Mouse (Mus musculus): ENCODE measurements around the gene Map3k7. TPM values are rescaled to one million over a fixed set of nuclear protein-coding genes. Genes with fewer than 3 reads are reported as not detected.
"Not testable (repeated sequence)": the region's sequence is repeated elsewhere in the genome, so short reads cannot be mapped to it uniquely, and the experiment has no call there.

The Map3k7 gene
- polyA plus RNA-seq, 1 experiment from 2014 or later = 35.9 TPM

- Histone ChIP-seq H3K4me3 (ENCODE audit: low read depth, low read length) (no peak overlapping the region), H3K9me3 (ENCODE audit: control insufficient read depth, low read length) (no peaks in the 10 kb centered on the region), H3K27me3 (replicated peaks; ENCODE audit: control insufficient read depth, insufficient read depth, low read length) (no peaks in the 10 kb centered on the region), H3K4me1 (replicated peaks; ENCODE audit: control insufficient read depth, insufficient read depth, low read length) (no peaks in the 10 kb centered on the region), H3K36me3 (ENCODE audit: control insufficient read depth, insufficient read depth, low read length) (peaks cover 58% of the 10 kb centered on the region), H3K9ac (ENCODE audit: low read length) (no peak overlapping the region), H3K27ac (ENCODE audit: low read depth) (no peak overlapping the region), H3K4me2 (ENCODE audit: low read length) (no peak overlapping the region)
- DNase-seq (ENCODE audit: low spot score) (no peak), ATAC-seq (replicated peaks; ENCODE audit: low FRiP score, low TSS enrichment, low read depth) (no peak)
- WGBS = 67% methylated on average over 3 of the region's 3 CpGs
These were observed 43.3 kb downstream of the Map3k7 start for GRCm38 (mm10) chr4:32007174-32007573.

- H3K9ac ChIP-seq (ENCODE audit: low read length) = no peak overlapping the region
- WGBS = 88% methylated on average over 4 of the region's 4 CpGs
These were observed 44.2 kb downstream of the Map3k7 start for GRCm38 (mm10) chr4:32008095-32008494.

GRCm38 (mm10) chr4:32010808-32011207 is 46.9 kb downstream of the Map3k7 start:
- H3K9me3 ChIP-seq (ENCODE audit: control insufficient read depth, low read length) = no peaks in the 10 kb centered on the region
- H3K27ac ChIP-seq (ENCODE audit: low read depth) = no peak overlapping the region
- no peak for ATAC-seq (replicated peaks; ENCODE audit: low FRiP score, low TSS enrichment, low read depth)
- H3K4me3 ChIP-seq (ENCODE audit: low read depth, low read length) = no peak overlapping the region
- H3K9ac ChIP-seq (ENCODE audit: low read length) = no peak overlapping the region
- no peaks in the 10 kb centered on the region for H3K27me3 ChIP-seq (replicated peaks; ENCODE audit: control insufficient read depth, insufficient read depth, low read length)
- 89% methylated on average over 5 of the region's 5 CpGs for WGBS
- H3K4me2 ChIP-seq (ENCODE audit: low read length) = no peak overlapping the region
- DNase-seq (ENCODE audit: low spot score) = no peak
- peaks cover 73% of the 10 kb centered on the region for H3K36me3 ChIP-seq (ENCODE audit: control insufficient read depth, insufficient read depth, low read length)
- no peaks in the 10 kb centered on the region for H3K4me1 ChIP-seq (replicated peaks; ENCODE audit: control insufficient read depth, insufficient read depth, low read length)

More at GRCm38 (mm10) chr4:32008095-32008494, 44.2 kb downstream of the Map3k7 start:
- H3K4me1 ChIP-seq (replicated peaks; ENCODE audit: control insufficient read depth, insufficient read depth, low read length) = no peaks in the 10 kb centered on the region
- DNase-seq (ENCODE audit: low spot score) = no peak
- H3K9me3 ChIP-seq (ENCODE audit: control insufficient read depth, low read length) = no peaks in the 10 kb centered on the region
- H3K36me3 ChIP-seq (ENCODE audit: control insufficient read depth, insufficient read depth, low read length) = peaks cover 66% of the 10 kb centered on the region
- no peak overlapping the region for H3K4me3 ChIP-seq (ENCODE audit: low read depth, low read length)
- ATAC-seq (replicated peaks; ENCODE audit: low FRiP score, low TSS enrichment, low read depth) = no peak
- no peaks in the 10 kb centered on the region for H3K27me3 ChIP-seq (replicated peaks; ENCODE audit: control insufficient read depth, insufficient read depth, low read length)
- no peak overlapping the region for H3K27ac ChIP-seq (ENCODE audit: low read depth)
- H3K4me2 ChIP-seq (ENCODE audit: low read length) = no peak overlapping the region

GRCm38 (mm10) chr4:32011218-32011973 is 47.5 kb downstream of the Map3k7 start:
- WGBS = 92% methylated on average over 6 of the region's 6 CpGs
- no peak overlapping the region for H3K4me3 ChIP-seq (ENCODE audit: low read depth, low read length)
- no peaks in the 10 kb centered on the region for H3K9me3 ChIP-seq (ENCODE audit: control insufficient read depth, low read length)
- ATAC-seq (replicated peaks; ENCODE audit: low FRiP score, low TSS enrichment, low read depth) (no peak), DNase-seq (ENCODE audit: low spot score) (no peak)
- no peaks in the 10 kb centered on the region for H3K4me1 ChIP-seq (replicated peaks; ENCODE audit: control insufficient read depth, insufficient read depth, low read length)
- no peaks in the 10 kb centered on the region for H3K27me3 ChIP-seq (replicated peaks; ENCODE audit: control insufficient read depth, insufficient read depth, low read length)
- peaks cover 77% of the 10 kb centered on the region for H3K36me3 ChIP-seq (ENCODE audit: control insufficient read depth, insufficient read depth, low read length)
- no peak overlapping the region for H3K27ac ChIP-seq (ENCODE audit: low read depth)
- H3K9ac ChIP-seq (ENCODE audit: low read length) = no peak overlapping the region
- no peak overlapping the region for H3K4me2 ChIP-seq (ENCODE audit: low read length)

- WGBS = 75% methylated on average over 3 of the region's 3 CpGs
- H3K4me1 ChIP-seq (replicated peaks; ENCODE audit: control insufficient read depth, insufficient read depth, low read length) = no peaks in the 10 kb centered on the region
- H3K4me3 ChIP-seq (ENCODE audit: low read depth, low read length) = no peak overlapping the region
- no peak overlapping the region for H3K4me2 ChIP-seq (ENCODE audit: low read length)
- H3K9ac ChIP-seq (ENCODE audit: low read length) = no peak overlapping the region
- peaks cover 62% of the 10 kb centered on the region for H3K36me3 ChIP-seq (ENCODE audit: control insufficient read depth, insufficient read depth, low read length)
- H3K27ac ChIP-seq (ENCODE audit: low read depth) = no peak overlapping the region
- no peaks in the 10 kb centered on the region for H3K9me3 ChIP-seq (ENCODE audit: control insufficient read depth, low read length)
- no peak for DNase-seq (ENCODE audit: low spot score)
- ATAC-seq (replicated peaks; ENCODE audit: low FRiP score, low TSS enrichment, low read depth) = no peak
- H3K27me3 ChIP-seq (replicated peaks; ENCODE audit: control insufficient read depth, insufficient read depth, low read length) = no peaks in the 10 kb centered on the region
These were observed 57.2 kb downstream of the Map3k7 start for GRCm38 (mm10) chr4:32021131-32021530.

- 90% methylated on average over 6 of the region's 6 CpGs for WGBS
- Histone ChIP-seq H3K36me3 (ENCODE audit: control insufficient read depth, insufficient read depth, low read length) (peaks cover 53% of the 10 kb centered on the region), H3K4me2 (ENCODE audit: low read length) (no peak overlapping the region)
These were observed 58.4 kb downstream of the Map3k7 start for GRCm38 (mm10) chr4:32022321-32022720.

GRCm38 (mm10) chr4:32024170-32024569 is 60.3 kb downstream of the Map3k7 start:
- H3K9me3 ChIP-seq (ENCODE audit: control insufficient read depth, low read length); H3K27me3 ChIP-seq (replicated peaks; ENCODE audit: control insufficient read depth, insufficient read depth, low read length); H3K9ac ChIP-seq (ENCODE audit: low read length); H3K27ac ChIP-seq (ENCODE audit: low read depth); H3K4me1 ChIP-seq (replicated peaks; ENCODE audit: control insufficient read depth, insufficient read depth, low read length); H3K4me2 ChIP-seq (ENCODE audit: low read length); ATAC-seq (replicated peaks; ENCODE audit: low FRiP score, low TSS enrichment, low read depth); H3K4me3 ChIP-seq (ENCODE audit: low read depth, low read length); DNase-seq (ENCODE audit: low spot score): not testable (repeated sequence)
- peaks cover 38% of the 10 kb centered on the region for H3K36me3 ChIP-seq (ENCODE audit: control insufficient read depth, insufficient read depth, low read length)
- 70% methylated on average over 2 of the region's 2 CpGs for WGBS

More at GRCm38 (mm10) chr4:32022321-32022720, 58.4 kb downstream of the Map3k7 start:
- Histone ChIP-seq H3K4me1 (replicated peaks; ENCODE audit: control insufficient read depth, insufficient read depth, low read length) (no peaks in the 10 kb centered on the region), H3K4me3 (ENCODE audit: low read depth, low read length) (no peak overlapping the region), H3K9me3 (ENCODE audit: control insufficient read depth, low read length) (no peaks in the 10 kb centered on the region), H3K27me3 (replicated peaks; ENCODE audit: control insufficient read depth, insufficient read depth, low read length) (no peaks in the 10 kb centered on the region), H3K27ac (ENCODE audit: low read depth) (no peak overlapping the region), H3K9ac (ENCODE audit: low read length) (no peak overlapping the region)
- DNase-seq (ENCODE audit: low spot score) = no peak
- no peak for ATAC-seq (replicated peaks; ENCODE audit: low FRiP score, low TSS enrichment, low read depth)

GRCm38 (mm10) chr4:32025105-32025504 is 61.2 kb downstream of the Map3k7 start:
- no peak for ATAC-seq (replicated peaks; ENCODE audit: low FRiP score, low TSS enrichment, low read depth)
- Histone ChIP-seq H3K4me2 (ENCODE audit: low read length) (no peak overlapping the region), H3K9ac (ENCODE audit: low read length) (no peak overlapping the region), H3K4me3 (ENCODE audit: low read depth, low read length) (no peak overlapping the region), H3K27me3 (replicated peaks; ENCODE audit: control insufficient read depth, insufficient read depth, low read length) (no peaks in the 10 kb centered on the region), H3K27ac (ENCODE audit: low read depth) (no peak overlapping the region), H3K9me3 (ENCODE audit: control insufficient read depth, low read length) (0 out of 2 replicates have a peak, but pooled peaks cover 2% of the 10 kb centered on the region), H3K36me3 (ENCODE audit: control insufficient read depth, insufficient read depth, low read length) (peaks cover 29% of the 10 kb centered on the region), H3K4me1 (replicated peaks; ENCODE audit: control insufficient read depth, insufficient read depth, low read length) (no peaks in the 10 kb centered on the region)
- 86% methylated on average over 2 of the region's 2 CpGs for WGBS
- DNase-seq (ENCODE audit: low spot score) = no peak

- 0 out of 2 replicates have a peak, but pooled peaks cover 2% of the 10 kb centered on the region for H3K9me3 ChIP-seq (ENCODE audit: control insufficient read depth, low read length)
- 94% methylated on average over 9 of the region's 9 CpGs for WGBS
- no peaks in the 10 kb centered on the region for H3K4me1 ChIP-seq (replicated peaks; ENCODE audit: control insufficient read depth, insufficient read depth, low read length)
- no peak overlapping the region for H3K4me2 ChIP-seq (ENCODE audit: low read length)
- no peak overlapping the region for H3K27ac ChIP-seq (ENCODE audit: low read depth)
- no peak overlapping the region for H3K9ac ChIP-seq (ENCODE audit: low read length)
- peaks cover 14% of the 10 kb centered on the region for H3K36me3 ChIP-seq (ENCODE audit: control insufficient read depth, insufficient read depth, low read length)
- H3K4me3 ChIP-seq (ENCODE audit: low read depth, low read length) = no peak overlapping the region
- no peak for DNase-seq (ENCODE audit: low spot score)
- ATAC-seq (replicated peaks; ENCODE audit: low FRiP score, low TSS enrichment, low read depth) = no peak
- H3K27me3 ChIP-seq (replicated peaks; ENCODE audit: control insufficient read depth, insufficient read depth, low read length) = no peaks in the 10 kb centered on the region
These were observed 63.2 kb downstream of the Map3k7 start for GRCm38 (mm10) chr4:32027094-32027493.
